Mouse (Mus musculus) cortical plate, adult 2 months (tissue): Measurements from ENCODE around the gene D930020B18Rik.

Source experiments
- CTCF ChIP-seq: fragments of 200-500 bp; IDR thresholded peaks from 2 replicates; pipeline ENCODE4 v1.5.1; 2011; ENCODE audit warnings: mild to moderate bottlenecking, control low read depth, low read length; ENCODE audit not compliant: insufficient read depth; ENCODE audit errors: extremely low read depth
- POLR2A ChIP-seq: fragments of 200-500 bp; IDR thresholded peaks from 2 replicates; pipeline ENCODE4 v1.6.1; 2011; ENCODE audit warnings: mild to moderate bottlenecking, low read length, control low read depth; ENCODE audit not compliant: insufficient read depth; ENCODE audit errors: extremely low read depth

GRCm38 (mm10) chr10:121728226-121728625 is 86.8 kb downstream of the D930020B18Rik start:
- TF ChIP-seq POLR2A (no peak), CTCF (no peak)
